Mouse (Mus musculus) fibroblast of lung, adult 2 months (primary cell): ENCODE measurements around the gene Shkbp1.

Experiments used
- DNase-seq: peaks from one replicate; pipeline ENCODE4 v3.0.0-alpha.2; 2011; ENCODE audit warnings: low read depth

Shkbp1 gene

GRCm38 (mm10) chr7:27310306-27310705, 45.5 kb downstream of the Shkbp1 start:
- DNase-seq, result no peak

DNA sequence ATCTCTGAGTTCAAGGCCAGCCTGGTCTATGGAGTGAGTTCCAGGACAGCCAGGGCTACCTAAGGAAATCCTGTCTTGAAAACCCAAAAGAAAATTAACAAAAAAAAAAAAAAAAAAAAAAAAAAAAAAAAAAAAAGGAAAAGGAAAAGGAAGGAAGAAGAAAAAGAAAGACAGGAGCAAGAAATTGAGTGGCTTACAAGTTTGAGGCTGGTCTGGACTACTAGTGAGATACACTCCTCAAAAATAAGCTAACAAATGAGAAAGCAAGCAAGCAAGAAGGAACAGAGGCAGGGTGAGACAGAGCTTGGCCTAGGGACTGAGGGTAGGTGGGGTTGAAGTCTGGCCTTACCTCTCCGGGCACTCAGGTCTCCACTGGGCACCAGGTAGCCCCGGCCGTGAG, 46.0 kb downstream of the Shkbp1 start:
- DNase-seq, result no peak

DNA sequence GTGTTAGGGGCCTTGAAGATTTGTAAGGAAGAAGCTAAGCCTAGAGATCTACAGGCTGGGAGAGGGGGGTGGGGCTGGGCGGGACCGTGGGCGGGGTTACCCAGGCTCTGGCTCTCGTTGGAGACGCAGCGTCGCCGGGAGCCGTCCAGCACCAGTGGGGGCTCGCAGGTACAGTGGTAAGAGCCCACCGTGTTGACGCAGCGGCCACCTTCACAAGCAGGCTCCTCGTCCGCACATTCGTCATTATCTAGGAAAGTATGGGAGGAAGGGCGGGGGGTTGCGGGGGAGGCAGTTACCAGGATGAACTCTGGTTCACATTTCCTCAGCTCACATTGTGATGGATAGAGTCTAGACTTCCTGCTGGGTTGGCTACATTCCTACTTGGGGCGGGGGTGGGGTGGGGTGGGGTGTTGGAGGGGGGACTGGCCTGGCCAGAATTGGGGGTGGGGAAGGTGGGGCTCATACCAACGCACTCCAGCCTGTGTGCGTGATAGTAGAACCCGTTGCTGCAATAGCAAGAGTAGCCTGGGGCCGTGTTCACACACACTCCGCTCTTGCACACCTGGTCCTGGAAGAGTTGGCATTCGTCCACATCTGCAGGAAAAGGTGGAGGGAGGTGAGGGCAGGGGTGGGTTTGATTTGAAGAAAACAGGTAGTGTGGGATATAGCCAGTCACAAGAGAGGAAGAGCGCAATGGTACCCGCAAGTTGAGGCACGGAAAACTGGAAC, 46.8 kb downstream of the Shkbp1 start:
- DNase-seq, result no peak

- DNase-seq, result no peak
These were observed 48.3 kb downstream of the Shkbp1 start for GRCm38 (mm10) chr7:27307551-27307950.

- DNase-seq, result no peak
These were observed 49.4 kb downstream of the Shkbp1 start for GRCm38 (mm10) chr7:27306161-27307160.

DNA sequence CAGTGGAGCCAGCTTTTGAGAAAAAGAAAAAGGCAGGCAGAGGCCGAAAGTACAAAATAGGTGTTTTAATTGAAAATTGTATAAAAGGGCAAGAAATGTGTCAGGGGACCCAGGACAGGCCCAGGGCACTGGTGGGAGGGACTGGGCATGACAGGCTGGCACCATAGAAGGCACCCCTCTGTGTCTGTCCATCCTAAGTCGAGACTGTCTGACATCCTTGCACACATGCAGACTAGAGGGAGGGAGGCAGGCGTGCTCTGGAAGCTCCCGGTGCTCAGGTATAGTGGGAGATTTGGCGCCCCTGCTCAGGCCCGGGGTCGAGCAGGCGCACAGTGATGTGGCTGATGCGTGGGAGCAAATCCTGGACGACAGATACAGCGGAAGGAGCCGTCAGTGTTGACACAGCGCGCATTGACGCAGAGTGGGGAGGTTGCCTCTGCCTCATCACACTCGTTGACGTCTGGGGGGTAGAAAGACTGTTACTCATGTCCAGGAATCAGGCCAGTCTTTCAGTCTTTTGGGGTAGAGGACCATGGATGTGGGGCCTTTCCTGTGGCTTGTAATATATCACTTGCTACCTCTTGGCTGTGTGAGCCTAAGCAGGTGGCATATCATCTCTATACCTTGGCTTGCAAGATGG, 50.6 kb downstream of the Shkbp1 start:
- DNase-seq, result no peak

- DNase-seq, result peak; percentile 37
These were observed 53.6 kb downstream of the Shkbp1 start for GRCm38 (mm10) chr7:27302172-27302571.

DNA sequence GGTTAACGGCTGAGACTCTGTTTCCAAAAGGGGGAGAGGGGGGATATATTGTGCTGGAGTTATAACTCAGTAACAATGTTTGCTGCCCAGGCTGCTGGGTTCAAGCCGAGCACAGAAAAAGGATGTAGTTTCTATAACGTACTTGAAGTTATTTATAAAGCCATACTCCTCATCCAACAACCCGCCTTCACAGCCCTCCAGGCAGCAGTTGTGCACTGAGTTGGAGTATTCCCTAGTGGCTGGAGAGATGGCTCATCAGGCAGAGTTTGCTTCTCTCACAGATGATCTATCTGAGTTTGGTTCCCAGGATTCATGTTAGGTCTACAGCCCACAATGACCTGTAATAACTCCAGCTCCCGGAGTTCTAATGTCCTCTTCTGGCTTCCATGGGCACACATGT, 55.0 kb downstream of the Shkbp1 start:
- no peak for DNase-seq

DNA sequence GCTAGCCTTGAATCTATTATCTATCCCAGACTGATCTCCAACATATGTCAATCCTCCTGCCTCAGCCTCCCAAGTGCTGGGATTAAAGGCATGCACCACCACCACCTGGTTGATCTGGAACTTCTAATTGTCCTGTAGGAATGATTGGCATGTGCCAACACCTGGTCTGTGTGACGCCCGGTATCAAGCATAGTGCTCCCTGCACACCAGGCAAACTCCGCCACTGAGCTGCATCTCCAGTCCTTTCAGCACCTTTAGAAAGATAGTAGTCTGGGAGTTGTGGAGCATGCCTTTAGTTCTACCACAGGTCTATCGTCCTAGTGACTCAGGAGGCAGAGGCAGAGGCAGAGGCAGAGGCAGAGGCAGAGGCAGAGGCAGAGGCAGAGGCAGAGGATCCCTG, 55.5 kb downstream of the Shkbp1 start:
- DNase-seq, result no peak

DNA sequence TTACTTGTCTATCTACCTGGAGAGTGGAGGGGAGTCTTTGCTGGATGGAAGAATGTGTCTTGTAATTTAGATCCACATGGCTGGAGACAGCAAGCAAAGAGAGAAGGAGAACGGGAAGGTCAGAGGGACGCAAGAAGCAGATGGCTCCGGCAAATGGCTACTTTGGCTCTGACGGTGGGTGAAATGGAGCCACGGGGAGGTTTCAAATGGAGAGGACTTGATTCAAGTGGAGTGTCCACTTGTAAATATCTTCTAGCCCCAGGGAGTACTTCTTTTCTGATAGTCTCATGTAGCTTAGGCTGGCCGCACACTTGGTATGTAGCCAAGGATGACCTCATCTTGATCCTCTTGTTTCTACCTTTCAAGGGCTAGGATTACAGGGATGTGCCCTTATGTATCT, 57.0 kb downstream of the Shkbp1 start:
- DNase-seq, result no peak

DNA sequence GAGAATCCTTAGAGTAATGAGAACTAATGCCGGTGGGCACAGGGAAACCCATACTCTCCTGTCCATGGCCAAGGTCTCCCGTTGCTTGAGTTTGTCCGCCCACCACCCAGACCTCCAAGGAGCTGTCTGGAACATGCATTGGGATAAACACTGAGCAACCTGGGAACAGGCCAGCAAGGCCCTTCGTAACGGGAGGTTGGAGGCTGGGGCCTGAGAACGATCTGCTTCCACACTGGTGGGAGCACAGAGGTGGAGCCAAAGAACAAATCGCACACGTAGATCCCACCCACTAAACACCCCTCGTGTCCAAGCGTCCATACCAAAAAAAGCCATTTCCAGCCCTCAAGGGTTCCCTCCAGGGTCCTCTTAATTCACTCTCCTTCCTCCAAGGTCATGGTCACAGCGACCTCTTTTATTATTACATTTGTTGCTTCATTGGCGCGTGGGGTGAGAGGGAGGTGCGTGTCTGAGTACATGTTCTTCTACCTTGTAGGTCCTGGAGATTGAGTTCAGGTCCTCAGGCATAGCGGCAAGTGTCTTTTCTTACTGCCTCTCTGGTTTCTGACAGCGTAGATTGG, 57.7 kb downstream of the Shkbp1 start:
- DNase-seq, result no peak

GRCm38 (mm10) chr7:27296518-27296917, 59.3 kb downstream of the Shkbp1 start:
- DNase-seq, result no peak

DNA sequence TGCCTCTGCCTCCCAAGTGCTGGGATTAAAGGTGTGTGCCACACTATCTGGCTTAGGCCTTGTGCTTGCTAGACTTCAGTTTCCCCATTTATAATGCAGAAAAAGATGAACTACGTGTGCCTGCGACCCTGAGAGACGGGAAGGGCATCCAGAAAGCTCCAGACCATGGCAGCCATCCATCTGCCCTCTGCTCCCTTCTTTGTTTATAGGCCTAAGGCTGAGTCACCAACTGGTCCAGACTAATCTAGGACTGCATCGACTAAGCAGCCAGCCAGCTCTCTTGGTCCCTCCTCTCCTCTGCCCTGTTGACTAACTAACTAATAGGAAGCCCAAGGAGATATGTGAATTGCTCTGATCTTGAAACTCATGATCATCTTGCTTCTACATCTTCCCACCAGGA, 59.9 kb downstream of the Shkbp1 start:
- peak; percentile 40 for DNase-seq
